Mouse (Mus musculus) thymus, adult 2 months (tissue): Measurements from ENCODE around the gene Lrrc28.

Source experiments
- CTCF ChIP-seq: fragments of 200-500 bp; IDR thresholded peaks from 2 replicates; pipeline ENCODE4 v1.5.1; 2012; ENCODE audit warnings: mild to moderate bottlenecking, control low read depth, low read length, moderate library complexity, borderline replicate concordance; ENCODE audit not compliant: control insufficient read depth, poor library complexity, insufficient read depth; ENCODE audit errors: extremely low read depth
- POLR2A ChIP-seq: fragments of 200-500 bp; IDR thresholded peaks from 2 replicates; pipeline ENCODE4 v1.6.1; 2012; ENCODE audit warnings: mild to moderate bottlenecking, low read length, control low read depth, moderate library complexity; ENCODE audit not compliant: control insufficient read depth, poor library complexity, insufficient read depth; ENCODE audit errors: extremely low read depth

GRCm38 (mm10) chr7:67588743-67589142 is 56.3 kb downstream of the Lrrc28 start:
- TF ChIP-seq CTCF: no peak
- TF ChIP-seq POLR2A: no peak
